In genomic region chr4:119589423-119589822, GRCm38 (mm10) we compare ENCODE assay signal across 25 mouse cellular contexts. TPM values are rescaled to one million over a fixed set of nuclear protein-coding genes. Genes with fewer than 3 reads are reported as not detected.
DNase-seq lines count a peak whose midpoint lies in the region; ATAC-seq and TF ChIP-seq lines count a peak whose summit lies in the region.
"Had no signal": no experiment of that assay in that cellular context is flagged by ENCODE, and none has a peak within 500 bp of the region (broad histone marks: within the 10 kb centered on the region; RNA-seq: fewer than 3 reads in every experiment).

No protein-coding gene starts in this region.

- H3K4me3 ChIP-seq in gastrocnemius, adult 2 months, result no peak overlapping the region
- no peak overlapping the region for H3K4me3 ChIP-seq in kidney, embryonic 14.5 days (ENCODE audit: low read length)
- H3K4me3 ChIP-seq in intestine, embryonic 15.5 days (replicated peaks), result no peak overlapping the region
- no peak overlapping the region for H3K4me3 ChIP-seq in forebrain, embryonic 14.5 days (ENCODE audit: low read depth, low read length)
- H3K4me3 ChIP-seq: embryonic facial prominence, embryonic 10.5 days; forebrain, embryonic 13.5 days; heart, adult 2 months; heart, embryonic 15.5 days; hindbrain, embryonic 13.5 days had no signal

- H3K4me2 ChIP-seq in kidney, embryonic 14.5 days (replicated peaks; ENCODE audit: low read depth, low read length), result no peak overlapping the region
- H3K4me2 ChIP-seq in intestine, embryonic 15.5 days (replicated peaks), result no peak overlapping the region
- H3K4me2 ChIP-seq in forebrain, embryonic 14.5 days (ENCODE audit: low read length), result no peak overlapping the region
- H3K4me2 ChIP-seq: forebrain, embryonic 13.5 days; heart, embryonic 11.5 days; heart, embryonic 15.5 days; hindbrain, embryonic 13.5 days had no signal

- ATAC-seq in kidney, embryonic 14.5 days (ENCODE audit: low FRiP score, low TSS enrichment), result no peak
- ATAC-seq in intestine, embryonic 15.5 days, result peak; percentile 86
- no peak for ATAC-seq in forebrain, embryonic 14.5 days
- ATAC-seq: activated CD4-positive, CD25-positive, alpha-beta regulatory T cell, adult 4 months; forebrain, embryonic 13.5 days; Patski had no signal

- peaks cover 19% of the 10 kb centered on the region for H3K36me3 ChIP-seq in kidney, embryonic 14.5 days (ENCODE audit: control insufficient read depth, insufficient read depth, low read length)
- peaks cover 2% of the 10 kb centered on the region; the same call in 1 of the 2 replicates for H3K36me3 ChIP-seq in intestine, embryonic 15.5 days
- H3K36me3 ChIP-seq in forebrain, embryonic 14.5 days (ENCODE audit: control insufficient read depth, insufficient read depth, low read length), result peaks cover 7% of the 10 kb centered on the region; the same call in 1 of the 2 replicates

- intact Hi-C loops in gastrocnemius, adult 2 months (cut with DNase I), result no loop called here
- intact Hi-C loops in gastrocnemius, postnatal 14 days (cut with DNase I; ENCODE audit: low total_unique reads), result no loop called here

- no peak for TF ChIP-seq CTCF in gastrocnemius, adult 2 months (IDR thresholded peaks at IDR 0.05)

- no peak overlapping the region for H3K9ac ChIP-seq in kidney, embryonic 14.5 days (ENCODE audit: low read depth, low read length)
- H3K9ac ChIP-seq in intestine, embryonic 15.5 days, result no peak overlapping the region
- no peak overlapping the region for H3K9ac ChIP-seq in forebrain, embryonic 14.5 days (ENCODE audit: low read length)
- H3K9ac ChIP-seq: forebrain, embryonic 13.5 days; heart, embryonic 15.5 days; hindbrain, embryonic 13.5 days had no signal

- 76% methylated on average over 2 of the region's 2 CpGs for WGBS in kidney, embryonic 14.5 days
- WGBS in intestine, embryonic 15.5 days, result 65% methylated on average over 2 of the region's 2 CpGs
- 87% methylated on average over 2 of the region's 2 CpGs for WGBS in forebrain, embryonic 14.5 days

- peak; percentile 20 for DNase-seq in gastrocnemius, adult 2 months
- no peak for DNase-seq in gastrocnemius, postnatal 14 days
- DNase-seq in kidney, adult 9 months, result peak; percentile 54
- DNase-seq in skeletal muscle tissue, adult 2 months (ENCODE audit: low read depth, low spot score), result peak; percentile 9
- no peak for DNase-seq in forebrain, embryonic 14.5 days (ENCODE audit: low spot score)
- DNase-seq: adrenal gland, postnatal 36 days; cerebellum, adult 2 months; cerebellum, postnatal 10 days; heart, adult 2 months; heart, postnatal 14 days had no signal

- H3K27ac ChIP-seq in gastrocnemius, adult 2 months, result peak overlapping the region; percentile 48
- H3K27ac ChIP-seq in kidney, embryonic 14.5 days (ENCODE audit: low read depth, low read length), result no peak overlapping the region
- H3K27ac ChIP-seq in intestine, embryonic 15.5 days, result no peak overlapping the region
- no peak overlapping the region for H3K27ac ChIP-seq in forebrain, embryonic 14.5 days (ENCODE audit: low read depth, low read length)
- H3K27ac ChIP-seq: embryonic facial prominence, embryonic 10.5 days; forebrain, embryonic 13.5 days; heart, adult 2 months; heart, embryonic 15.5 days; hindbrain, embryonic 13.5 days had no signal

- no peaks in the 10 kb centered on the region for H3K27me3 ChIP-seq in kidney, embryonic 14.5 days (ENCODE audit: control insufficient read depth, insufficient read depth, low read length)
- no peaks in the 10 kb centered on the region for H3K27me3 ChIP-seq in intestine, embryonic 15.5 days (replicated peaks)
- no peaks in the 10 kb centered on the region for H3K27me3 ChIP-seq in forebrain, embryonic 14.5 days (replicated peaks; ENCODE audit: control insufficient read depth, insufficient read depth, low read length)
- H3K27me3 ChIP-seq: CH12.LX; forebrain, embryonic 13.5 days; heart, embryonic 15.5 days; hindbrain, embryonic 13.5 days; Patski had no signal

- no peaks in the 10 kb centered on the region for H3K9me3 ChIP-seq in kidney, embryonic 14.5 days (ENCODE audit: control insufficient read depth, low read length)
- H3K9me3 ChIP-seq in intestine, embryonic 15.5 days, result no peaks in the 10 kb centered on the region
- no peaks in the 10 kb centered on the region for H3K9me3 ChIP-seq in forebrain, embryonic 14.5 days (replicated peaks; ENCODE audit: control insufficient read depth, low read length)
- H3K9me3 ChIP-seq: embryonic facial prominence, embryonic 10.5 days; forebrain, embryonic 13.5 days; heart, embryonic 15.5 days; hindbrain, embryonic 13.5 days had no signal

- no peaks in the 10 kb centered on the region for H3K4me1 ChIP-seq in kidney, embryonic 14.5 days (ENCODE audit: control insufficient read depth, insufficient read depth, low read length)
- no peaks in the 10 kb centered on the region for H3K4me1 ChIP-seq in intestine, embryonic 15.5 days (replicated peaks)
- no peaks in the 10 kb centered on the region for H3K4me1 ChIP-seq in forebrain, embryonic 14.5 days (ENCODE audit: control insufficient read depth, insufficient read depth, low read length)
- H3K4me1 ChIP-seq: embryonic facial prominence, embryonic 10.5 days; forebrain, embryonic 13.5 days; hindbrain, embryonic 13.5 days had no signal

RNA-seq across cellular contexts. Expression of gene Guca2a, which starts 48.1 kb away (rescaled TPM):
- not detected for total RNA-seq in gastrocnemius, adult 2 months (2021)
- total RNA-seq in gastrocnemius, postnatal 14 days (2021), result not detected
- polyA plus RNA-seq in kidney, embryonic 14.5 days (2014; fragmentation: Nextera tagmentation; extraction: Ambion mirVana), result 4.1 and 5.0 TPM in 2 replicates
- polyA plus RNA-seq in intestine, embryonic 15.5 days (2015; fragmentation: Nextera tagmentation; extraction: Ambion mirVana), result 175 and 231 TPM in 2 replicates
- not detected in 2 replicates for polyA plus RNA-seq in forebrain, embryonic 14.5 days (2014; fragmentation: Nextera tagmentation; extraction: Ambion mirVana)
- total RNA-seq: adrenal gland, adult 18-20 months; adrenal gland, postnatal 36 days; CH12.LX; gastrocnemius, adult 8-10 months; gastrocnemius, postnatal 4 days; heart, adult 2 months; heart, postnatal 14 days; hematopoietic stem cell, adult 5-6 weeks had no signal
- polyA plus RNA-seq: activated CD4-positive, CD25-positive, alpha-beta regulatory T cell, adult 4 months; cerebellum, adult 2 months; embryonic facial prominence, embryonic 10.5 days; embryonic facial prominence, embryonic 14.5 days; forebrain, embryonic 13.5 days; heart, embryonic 11.5 days; heart, embryonic 15.5 days; hindbrain, embryonic 13.5 days; Patski had no signal

RNA-seq across cellular contexts. Expression of gene Frg2f1, which starts 50.1 kb away (rescaled TPM):
- total RNA-seq in gastrocnemius, adult 2 months (2021), result 1 to 10 TPM; 4.0 to 4.5 TPM
- 1 to 10 TPM; 4.2 to 5.0 TPM for total RNA-seq in gastrocnemius, postnatal 14 days (2021)
- polyA plus RNA-seq in kidney, embryonic 14.5 days (2014; fragmentation: Nextera tagmentation; extraction: Ambion mirVana), result 2.8 and 5.2 TPM in 2 replicates
- 2.8 and 4.4 TPM in 2 replicates for polyA plus RNA-seq in intestine, embryonic 15.5 days (2015; fragmentation: Nextera tagmentation; extraction: Ambion mirVana)
- polyA plus RNA-seq in forebrain, embryonic 14.5 days (2014; fragmentation: Nextera tagmentation; extraction: Ambion mirVana), result 4.2 and 6.5 TPM in 2 replicates

RNA-seq across cellular contexts. Expression of gene Foxj3, which starts 52.6 kb away (rescaled TPM):
- 10 to 100 TPM; 29.9 to 36.4 TPM for total RNA-seq in gastrocnemius, adult 2 months (2021)
- 10 to 100 TPM; 20.7 to 22.9 TPM for total RNA-seq in gastrocnemius, postnatal 14 days (2021)
- 14.2 and 30.2 TPM in 2 replicates for polyA plus RNA-seq in kidney, embryonic 14.5 days (2014; fragmentation: Nextera tagmentation; extraction: Ambion mirVana)
- 17.5 and 18.2 TPM in 2 replicates for polyA plus RNA-seq in intestine, embryonic 15.5 days (2015; fragmentation: Nextera tagmentation; extraction: Ambion mirVana)
- 19.8 and 25.0 TPM in 2 replicates for polyA plus RNA-seq in forebrain, embryonic 14.5 days (2014; fragmentation: Nextera tagmentation; extraction: Ambion mirVana)

Comparison
In these comparisons a context has a peak if more than half of its experiments do, and no peak if none do; other contexts are left out.
1. DNase-seq: peak in gastrocnemius, adult 2 months (single experiment), kidney, adult 9 months (single experiment) and skeletal muscle tissue, adult 2 months (single experiment); none in gastrocnemius, postnatal 14 days (single experiment) and forebrain, embryonic 14.5 days (single experiment).
2. RNA of gene Guca2a, which starts 48.1 kb away (polyA plus RNA-seq): 175 to 231 TPM in intestine, embryonic 15.5 days; 4.1 to 5.0 TPM in kidney, embryonic 14.5 days and not detected in forebrain, embryonic 14.5 days; every median in the first group is over 10 times any median in the second.